Mouse (Mus musculus): ENCODE data around the gene Crlf3. TPM values are rescaled to one million over a fixed set of nuclear protein-coding genes. Genes with fewer than 3 reads are reported as not detected.

Gene Crlf3
- polyA plus RNA-seq, 1 experiment, result 81.6 TPM

- Histone ChIP-seq H3K27ac (ENCODE audit: insufficient read depth, low read depth, low read length) (peak overlapping the region; percentile 80), H3K4me1 (ENCODE audit: control insufficient read depth, insufficient read depth, low read length) (peaks cover 18% of the 10 kb centered on the region), H3K4me3 (ENCODE audit: insufficient read depth, low read length) (no peak overlapping the region)
- TF ChIP-seq POLR2A (IDR thresholded peaks at IDR 0.05; ENCODE audit: borderline replicate concordance, low read depth, low read length), result no peak
- no peak for TF ChIP-seq CTCF (IDR thresholded peaks at IDR 0.05; ENCODE audit: low read depth, low read length)
Observed at GRCm38 (mm10) chr11:80085356-80086055, 4.7 kb upstream of the Crlf3 start.

- Histone ChIP-seq H3K27ac (ENCODE audit: insufficient read depth, low read depth, low read length) (peak overlapping the region; percentile 88), H3K4me3 (ENCODE audit: insufficient read depth, low read length) (no peak overlapping the region), H3K4me1 (ENCODE audit: control insufficient read depth, insufficient read depth, low read length) (peaks cover 30% of the 10 kb centered on the region)
- TF ChIP-seq POLR2A (IDR thresholded peaks at IDR 0.05; ENCODE audit: borderline replicate concordance, low read depth, low read length), result no peak
- TF ChIP-seq CTCF (IDR thresholded peaks at IDR 0.05; ENCODE audit: low read depth, low read length), result no peak
Observed at GRCm38 (mm10) chr11:80081786-80082319, 1.1 kb upstream of the Crlf3 start.

GRCm38 (mm10) chr11:80080381-80080825, 388 bp downstream of the Crlf3 start:
- Histone ChIP-seq H3K27ac (ENCODE audit: insufficient read depth, low read depth, low read length) (peak overlapping the region; percentile 93), H3K4me1 (ENCODE audit: control insufficient read depth, insufficient read depth, low read length) (peaks cover 27% of the 10 kb centered on the region), H3K4me3 (ENCODE audit: insufficient read depth, low read length) (peak overlapping the region; percentile 84)
- TF ChIP-seq CTCF (IDR thresholded peaks at IDR 0.05; ENCODE audit: low read depth, low read length) (no peak), POLR2A (IDR thresholded peaks at IDR 0.05; ENCODE audit: borderline replicate concordance, low read depth, low read length) (no peak)

GRCm38 (mm10) chr11:80079751-80080150, 1.0 kb downstream of the Crlf3 start:
- TF ChIP-seq CTCF (IDR thresholded peaks at IDR 0.05; ENCODE audit: low read depth, low read length) (no peak), POLR2A (IDR thresholded peaks at IDR 0.05; ENCODE audit: borderline replicate concordance, low read depth, low read length) (no peak)
- Histone ChIP-seq H3K4me1 (ENCODE audit: control insufficient read depth, insufficient read depth, low read length) (peaks cover 26% of the 10 kb centered on the region), H3K27ac (ENCODE audit: insufficient read depth, low read depth, low read length) (peak overlapping the region; percentile 93), H3K4me3 (ENCODE audit: insufficient read depth, low read length) (peak overlapping the region; percentile 84)

- H3K4me1 ChIP-seq (ENCODE audit: control insufficient read depth, insufficient read depth, low read length), result peaks cover 31% of the 10 kb centered on the region
- H3K27ac ChIP-seq (ENCODE audit: insufficient read depth, low read depth, low read length), result peak overlapping the region; percentile 31; the same call in 1 of the 2 replicates
- TF ChIP-seq POLR2A (IDR thresholded peaks at IDR 0.05; ENCODE audit: borderline replicate concordance, low read depth, low read length), result no peak
- peak overlapping the region; percentile 21 for H3K4me3 ChIP-seq (ENCODE audit: insufficient read depth, low read length)
Observed at GRCm38 (mm10) chr11:80078831-80079230, 2.0 kb downstream of the Crlf3 start.

GRCm38 (mm10) chr11:80077784-80078545, 2.8 kb downstream of the Crlf3 start:
- Histone ChIP-seq H3K4me3 (ENCODE audit: insufficient read depth, low read length) (0 out of 2 replicates have a peak overlapping the region, but pooled peaks have one; percentile 3), H3K27ac (ENCODE audit: insufficient read depth, low read depth, low read length) (no peak overlapping the region), H3K4me1 (ENCODE audit: control insufficient read depth, insufficient read depth, low read length) (peaks cover 36% of the 10 kb centered on the region)
- TF ChIP-seq POLR2A (IDR thresholded peaks at IDR 0.05; ENCODE audit: borderline replicate concordance, low read depth, low read length) (no peak), CTCF (IDR thresholded peaks at IDR 0.05; ENCODE audit: low read depth, low read length) (no peak)

- no peak overlapping the region for H3K4me3 ChIP-seq (ENCODE audit: insufficient read depth, low read length)
- TF ChIP-seq POLR2A (IDR thresholded peaks at IDR 0.05; ENCODE audit: borderline replicate concordance, low read depth, low read length) (no peak), CTCF (IDR thresholded peaks at IDR 0.05; ENCODE audit: low read depth, low read length) (no peak)
- H3K4me1 ChIP-seq (ENCODE audit: control insufficient read depth, insufficient read depth, low read length), result peaks cover 46% of the 10 kb centered on the region
- H3K27ac ChIP-seq (ENCODE audit: insufficient read depth, low read depth, low read length), result peak overlapping the region; percentile 86
Observed at GRCm38 (mm10) chr11:80075608-80076277, 5.0 kb downstream of the Crlf3 start.

GRCm38 (mm10) chr11:80072365-80072764, 8.4 kb downstream of the Crlf3 start:
- peak overlapping the region; percentile 76 for H3K27ac ChIP-seq (ENCODE audit: insufficient read depth, low read depth, low read length)
- TF ChIP-seq POLR2A (IDR thresholded peaks at IDR 0.05; ENCODE audit: borderline replicate concordance, low read depth, low read length) (no peak), CTCF (IDR thresholded peaks at IDR 0.05; ENCODE audit: low read depth, low read length) (no peak)
- H3K4me1 ChIP-seq (ENCODE audit: control insufficient read depth, insufficient read depth, low read length), result peaks cover 56% of the 10 kb centered on the region
- no peak overlapping the region for H3K4me3 ChIP-seq (ENCODE audit: insufficient read depth, low read length)

- Histone ChIP-seq H3K4me3 (ENCODE audit: insufficient read depth, low read length) (no peak overlapping the region), H3K27ac (ENCODE audit: insufficient read depth, low read depth, low read length) (peak overlapping the region; percentile 51), H3K4me1 (ENCODE audit: control insufficient read depth, insufficient read depth, low read length) (peaks cover 53% of the 10 kb centered on the region)
- TF ChIP-seq CTCF (IDR thresholded peaks at IDR 0.05; ENCODE audit: low read depth, low read length) (no peak), POLR2A (IDR thresholded peaks at IDR 0.05; ENCODE audit: borderline replicate concordance, low read depth, low read length) (no peak)
Observed at GRCm38 (mm10) chr11:80071039-80071438, 9.8 kb downstream of the Crlf3 start.

All from bone marrow macrophage, adult 2 months (primary cell).